Mouse (Mus musculus) stomach, postnatal 0 days (tissue): Measurements from ENCODE around the gene Gm49486. TPM values are rescaled to one million over a fixed set of nuclear protein-coding genes. Genes with fewer than 3 reads are reported as not detected.

ENCODE experiments used
- ATAC-seq: fragments of 200-750 bp; cut with Nextera tagmentation; 2 replicates; pipeline ENCODE4 v1.8.0; 2017; ENCODE audit not compliant: low FRiP score, low TSS enrichment
- DNase-seq: peaks from one replicate; pipeline ENCODE4 v3.0.0-alpha.2; 2016; ENCODE audit warnings: low spot score
- H3K27ac ChIP-seq: fragments of 300-500 bp; sonication (generic); replicated peaks from 2 replicates; pipeline ENCODE4 v1.5.1; 2014; ENCODE audit warnings: mild to moderate bottlenecking, control low read depth
- H3K27me3 ChIP-seq: fragments of 300-500 bp; sonication (generic); 2 replicates; pipeline ENCODE4 v1.6.1; 2014; ENCODE audit warnings: low read length; ENCODE audit not compliant: control insufficient read depth, insufficient read depth
- H3K36me3 ChIP-seq: fragments of 300-500 bp; sonication (generic); 2 replicates; pipeline ENCODE4 v1.6.1; 2014; ENCODE audit warnings: low read length, mixed read lengths; ENCODE audit not compliant: control insufficient read depth, insufficient read depth
- H3K4me1 ChIP-seq: fragments of 300-500 bp; sonication (generic); replicated peaks from 2 replicates; pipeline ENCODE4 v1.6.1; 2014; ENCODE audit warnings: antibody characterized with exemption; ENCODE audit not compliant: control insufficient read depth, insufficient read depth
- H3K4me2 ChIP-seq: fragments of 300-500 bp; sonication (generic); replicated peaks from 2 replicates; pipeline ENCODE4 v1.6.1; 2014; ENCODE audit warnings: low read depth, mild to moderate bottlenecking, control low read depth, moderate library complexity
- H3K4me3 ChIP-seq: fragments of 300-500 bp; sonication (generic); 2 replicates; pipeline ENCODE4 v1.5.1; 2014; ENCODE audit warnings: low read depth, low read length, control low read depth
- H3K9ac ChIP-seq: fragments of 300-500 bp; sonication (generic); 2 replicates; pipeline ENCODE4 v1.6.1; 2014; ENCODE audit warnings: mild to moderate bottlenecking, low read length, control low read depth, mixed read lengths
- H3K9me3 ChIP-seq: fragments of 300-500 bp; sonication (generic); 2 replicates; pipeline ENCODE4 v1.6.1; 2016; ENCODE audit warnings: low read length; ENCODE audit not compliant: control insufficient read depth
- CTCF ChIP-seq: IDR thresholded peaks from 2 replicates; pipeline ENCODE4 v1.5.1; 2016; ENCODE audit warnings: antibody characterized with exemption, low read depth, mild to moderate bottlenecking, moderate library complexity
- EP300 ChIP-seq: optimal IDR thresholded peaks from 2 replicates; pipeline ENCODE3; 2016; ENCODE audit warnings: antibody characterized with exemption
- WGBS: fragments of 180-500 bp; shearing (Covaris S2); extraction: QIAGEN DNeasy Blood & Tissue Kit; methylation state at CpG from one replicate; pipeline ENCODE4 v1.1.7; 2014; 5-methylcytosine and 5-hydroxymethylcytosine counted together
- polyA plus RNA-seq: library from polyadenylated mRNA; unstranded; fragments of >200 nt; fragmentation: Nextera tagmentation; extraction: Ambion mirVana; gene quantifications from 2 replicates; pipeline ENCODE4 v1.2.1, GENCODE M21; 2015

The Gm49486 gene
- polyA plus RNA-seq, 1 experiment from 2014 or later, result 0.27 TPM

GRCm38 (mm10) chr15:79245321-79245720 is 16.1 kb downstream of the Gm49486 start:
- TF ChIP-seq CTCF, result no peak
- TF ChIP-seq EP300, result no peak
- no peak overlapping the region for H3K4me2 ChIP-seq
- no peak for ATAC-seq
- H3K27me3 ChIP-seq, result no peaks in the 10 kb centered on the region
- H3K4me1 ChIP-seq, result no peaks in the 10 kb centered on the region
- no peak overlapping the region for H3K4me3 ChIP-seq
- DNase-seq, result no peak
- no peak overlapping the region for H3K9ac ChIP-seq
- peaks cover 20% of the 10 kb centered on the region for H3K36me3 ChIP-seq
- no peak overlapping the region for H3K27ac ChIP-seq
- H3K9me3 ChIP-seq, result no peaks in the 10 kb centered on the region
- 88% methylated on average over 3 of the region's 3 CpGs for WGBS

GRCm38 (mm10) chr15:79250236-79250635 is 21.0 kb downstream of the Gm49486 start:
- no peak overlapping the region for H3K4me2 ChIP-seq
- ATAC-seq (no peak), DNase-seq (no peak)
- no peaks in the 10 kb centered on the region for H3K9me3 ChIP-seq
- no peak overlapping the region for H3K9ac ChIP-seq
- H3K36me3 ChIP-seq, result peaks cover 13% of the 10 kb centered on the region
- peaks cover 4% of the 10 kb centered on the region; the same call in 1 of the 2 replicates for H3K27me3 ChIP-seq
- H3K27ac ChIP-seq, result no peak overlapping the region
- 79% methylated on average over 2 of the region's 2 CpGs for WGBS
- TF ChIP-seq CTCF (no peak), EP300 (no peak)
- no peaks in the 10 kb centered on the region; the same call in 1 of the 2 replicates for H3K4me1 ChIP-seq
- no peak overlapping the region for H3K4me3 ChIP-seq

- H3K4me2 ChIP-seq, result no peak overlapping the region
- H3K9me3 ChIP-seq, result no peaks in the 10 kb centered on the region
- no peak overlapping the region for H3K4me3 ChIP-seq
- no peak overlapping the region for H3K9ac ChIP-seq
- H3K27ac ChIP-seq, result no peak overlapping the region
- ATAC-seq, result no peak
- peaks cover 10% of the 10 kb centered on the region for H3K36me3 ChIP-seq
- no peak for DNase-seq
- TF ChIP-seq EP300, result no peak
- TF ChIP-seq CTCF, result no peak
- H3K4me1 ChIP-seq, result no peaks in the 10 kb centered on the region; the same call in 1 of the 2 replicates
- 54% methylated on average over 7 of the region's 7 CpGs for WGBS
- peaks cover 4% of the 10 kb centered on the region; the same call in 1 of the 2 replicates for H3K27me3 ChIP-seq
These were observed 22.0 kb downstream of the Gm49486 start for GRCm38 (mm10) chr15:79251168-79251567.

GRCm38 (mm10) chr15:79251781-79252491 is 22.7 kb downstream of the Gm49486 start:
- ATAC-seq (peak; percentile 58), DNase-seq (peak; percentile 50)
- Histone ChIP-seq H3K4me2 (peak overlapping the region; percentile 64), H3K36me3 (peaks cover 9% of the 10 kb centered on the region; the same call in 1 of the 2 replicates), H3K27ac (no peak overlapping the region), H3K4me3 (peak overlapping the region; percentile 33), H3K27me3 (peaks cover 4% of the 10 kb centered on the region; the same call in 1 of the 2 replicates), H3K9ac (peak overlapping the region; percentile 56), H3K9me3 (no peaks in the 10 kb centered on the region), H3K4me1 (no peaks in the 10 kb centered on the region; the same call in 1 of the 2 replicates)
- TF ChIP-seq EP300 (no peak), CTCF (peak; percentile 61)
- 3% methylated on average over 59 of the region's 61 CpGs for WGBS

GRCm38 (mm10) chr15:79252580-79252979 is 23.4 kb downstream of the Gm49486 start:
- peak overlapping the region; percentile 56 for H3K9ac ChIP-seq
- DNase-seq (no peak), ATAC-seq (no peak)
- no peaks in the 10 kb centered on the region; the same call in 1 of the 2 replicates for H3K4me1 ChIP-seq
- H3K27ac ChIP-seq, result no peak overlapping the region
- peaks cover 4% of the 10 kb centered on the region; the same call in 1 of the 2 replicates for H3K27me3 ChIP-seq
- H3K9me3 ChIP-seq, result no peaks in the 10 kb centered on the region
- WGBS, result 32% methylated on average over 24 of the region's 24 CpGs
- TF ChIP-seq CTCF, result no peak
- TF ChIP-seq EP300, result no peak
- H3K4me3 ChIP-seq, result peak overlapping the region; percentile 33
- H3K36me3 ChIP-seq, result peaks cover 9% of the 10 kb centered on the region; the same call in 1 of the 2 replicates
- peak overlapping the region; percentile 64 for H3K4me2 ChIP-seq

- no peak for ATAC-seq
- no peak within 1 kb of the TSS for H3K9ac ChIP-seq
- H3K27ac ChIP-seq, result no peak within 1 kb of the TSS
- H3K27me3 ChIP-seq, result peaks cover 4% of the 10 kb centered on the region; the same call in 1 of the 2 replicates
- no peak within 1 kb of the TSS for H3K4me2 ChIP-seq
- H3K4me3 ChIP-seq, result no peak within 1 kb of the TSS
- no peaks in the 10 kb centered on the region for H3K36me3 ChIP-seq
- 41% methylated on average over 3 of the region's 3 CpGs for WGBS
- no peak for DNase-seq
- H3K9me3 ChIP-seq, result no peaks in the 10 kb centered on the region
- no peaks in the 10 kb centered on the region; the same call in 1 of the 2 replicates for H3K4me1 ChIP-seq
- TF ChIP-seq EP300 (no peak), CTCF (no peak)
These were observed 25.5 kb downstream of the Gm49486 start, which contains the start of gene Slc16a8 for GRCm38 (mm10) chr15:79254661-79255060. Gene Slc16a8 (minus strand): TSS chr15:79254761.
